Mouse (Mus musculus): ENCODE data around the gene Adam11. TPM values are rescaled to one million over a fixed set of nuclear protein-coding genes. Genes with fewer than 3 reads are reported as not detected.
"Not testable (repeated sequence)": the region's sequence is repeated elsewhere in the genome, so short reads cannot be mapped to it uniquely, and the experiment has no call there.

Adam11 gene
- total RNA-seq (2021) = 100 to 1,000 TPM; 130 to 149 TPM
- long read RNA-seq, full-length matches to known transcripts = 1 of 41 reads
- long read RNA-seq, partial matches to known transcripts = 1 of 41 reads
- long read RNA-seq, other reads (novel, unspliced or antisense) = 39 of 41 reads

DNA sequence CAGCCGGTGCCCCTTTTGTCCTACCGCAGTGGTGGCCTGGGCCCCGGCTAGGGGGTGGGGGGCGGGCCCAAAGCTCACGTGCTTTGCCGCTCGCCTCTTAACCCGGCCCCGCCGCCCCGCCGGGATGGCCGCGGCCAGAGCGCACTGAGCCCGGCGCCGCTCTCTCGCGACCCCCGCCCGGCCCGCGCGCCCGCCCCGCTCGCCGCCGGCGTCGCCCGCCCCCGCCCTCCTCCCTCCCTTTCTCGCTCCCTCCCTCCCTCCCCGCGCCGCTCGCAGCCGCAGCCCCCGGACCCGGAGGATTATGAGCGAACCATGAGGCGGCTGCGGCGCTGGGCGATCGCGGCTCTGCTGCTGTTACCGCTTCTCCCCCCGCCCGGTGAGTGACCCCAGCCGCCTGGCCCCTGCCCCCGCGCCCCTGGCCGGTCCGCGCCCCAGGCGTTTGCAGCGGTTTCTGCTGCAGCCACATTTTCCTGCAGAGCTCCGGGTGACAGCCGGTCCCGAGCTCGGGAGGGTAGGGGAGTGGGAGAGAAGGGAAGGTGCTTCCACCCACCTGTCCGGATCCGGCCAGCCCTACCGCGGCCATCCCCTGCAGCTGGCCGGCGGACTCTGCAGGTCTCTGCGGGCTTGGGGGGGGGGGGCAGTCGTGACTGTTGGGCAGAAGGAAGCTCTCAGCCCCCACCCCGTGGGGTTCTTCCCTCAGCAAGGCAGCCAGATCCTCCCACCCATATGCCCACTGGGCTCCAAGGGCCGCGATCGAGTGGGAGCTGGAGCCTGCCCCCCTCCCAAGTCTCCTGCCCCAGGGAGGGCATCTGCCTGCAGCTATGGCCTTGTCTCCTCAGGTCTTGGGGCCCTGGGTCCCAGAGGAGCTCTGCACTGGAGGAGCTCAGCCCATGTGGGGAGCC, at the start of gene Adam11:
Gene Adam11, plus strand, starts transcription at position 131 of the 902 bp plus-strand sequence.
- peak in 1 of 2 experiments; percentile 59 for DNase-seq (ENCODE audit: low spot score in 2 of 2)

DNA sequence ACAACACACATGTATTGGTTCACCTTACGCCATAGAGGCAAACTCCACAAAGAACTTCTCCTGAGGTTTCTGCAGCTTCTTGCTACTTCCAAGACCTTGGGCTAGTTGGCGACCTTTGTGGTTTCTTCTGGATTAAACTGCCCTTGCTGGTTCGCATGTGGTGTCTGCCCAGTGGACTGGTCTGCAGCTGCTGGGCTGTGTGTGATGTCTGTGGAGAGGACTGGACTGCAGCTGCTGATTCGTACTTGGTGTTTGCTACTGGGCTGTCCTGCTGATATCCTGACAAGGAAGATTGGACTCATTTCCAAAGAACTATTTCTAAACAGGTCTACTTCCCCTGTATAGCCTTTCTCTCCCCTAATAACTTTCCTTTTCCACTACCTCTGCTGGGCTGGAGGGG, 48.8 kb upstream of the Adam11 start:
- no peak for DNase-seq (ENCODE audit: low spot score in 2 of 2)

GRCm38 (mm10) chr11:102714578-102714977, 46.7 kb upstream of the Adam11 start:
- DNase-seq (ENCODE audit: low spot score in 2 of 2) = not testable (repeated sequence)

DNA sequence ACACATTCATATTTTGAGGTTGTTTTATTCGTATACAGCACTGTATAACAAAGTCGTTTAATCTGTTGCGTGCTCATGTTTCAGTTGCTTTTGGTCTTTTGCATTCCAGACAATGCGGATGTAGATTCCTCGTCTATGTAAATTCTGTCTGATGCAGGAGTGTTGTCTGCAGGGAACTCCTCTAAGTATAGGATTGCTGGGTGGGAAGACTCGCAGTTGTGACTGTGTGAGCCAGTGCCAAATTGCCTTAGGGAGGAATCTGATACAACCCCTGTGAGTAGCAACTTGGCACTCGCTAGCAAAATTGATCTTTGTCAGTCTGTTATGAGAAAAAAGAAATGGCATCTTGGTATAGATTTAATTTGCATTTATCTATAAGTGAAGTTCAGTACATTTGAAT, 45.1 kb upstream of the Adam11 start:
- no peak for DNase-seq (ENCODE audit: low spot score in 2 of 2)

DNA sequence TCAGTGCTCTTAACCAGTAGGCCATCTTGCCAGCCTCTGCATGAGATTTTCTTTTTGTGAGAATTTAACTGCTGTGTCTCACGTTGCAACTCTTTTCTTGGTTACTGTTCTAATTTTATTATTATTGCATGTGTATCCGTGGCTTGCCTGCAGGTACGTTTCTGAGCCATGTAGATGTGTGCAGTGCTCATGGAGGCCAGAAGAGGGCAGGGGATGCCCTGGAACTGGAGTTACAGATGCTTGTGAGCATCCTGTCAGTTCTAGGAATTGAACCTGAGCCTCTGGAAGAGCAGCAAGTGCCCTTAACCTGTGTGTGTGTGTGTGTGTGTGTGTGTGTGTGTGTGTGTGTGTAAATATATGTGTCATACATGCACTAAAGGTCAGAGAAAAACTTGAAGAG, 35.7 kb upstream of the Adam11 start:
- peak; percentile 39 to 41 for DNase-seq (ENCODE audit: low spot score in 2 of 2)

DNA sequence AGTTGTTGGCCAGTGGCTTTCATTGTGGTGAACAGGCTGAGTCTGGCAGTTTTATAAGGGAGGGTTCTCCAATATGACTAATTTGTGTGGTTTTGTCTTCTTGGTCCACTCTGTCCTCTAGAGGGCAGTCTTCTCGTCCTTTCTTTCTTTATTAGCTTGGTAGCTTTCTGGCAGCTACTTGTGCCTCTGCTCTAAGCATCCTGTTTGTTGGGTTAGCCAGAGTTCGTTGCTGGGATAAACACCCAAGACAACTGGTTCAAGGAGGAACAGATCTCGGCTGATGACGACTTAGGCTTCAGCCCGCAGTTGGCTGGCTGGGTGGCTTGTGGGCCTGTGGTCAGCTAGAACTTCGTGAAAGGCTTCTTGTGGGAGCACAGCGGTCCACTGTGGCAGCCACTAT, 32.6 kb upstream of the Adam11 start:
- DNase-seq (ENCODE audit: low spot score in 2 of 2) = peak; percentile 36 to 51

- DNase-seq (ENCODE audit: low spot score in 2 of 2) = no peak
Observed at GRCm38 (mm10) chr11:102729835-102730234, 31.4 kb upstream of the Adam11 start.

DNA sequence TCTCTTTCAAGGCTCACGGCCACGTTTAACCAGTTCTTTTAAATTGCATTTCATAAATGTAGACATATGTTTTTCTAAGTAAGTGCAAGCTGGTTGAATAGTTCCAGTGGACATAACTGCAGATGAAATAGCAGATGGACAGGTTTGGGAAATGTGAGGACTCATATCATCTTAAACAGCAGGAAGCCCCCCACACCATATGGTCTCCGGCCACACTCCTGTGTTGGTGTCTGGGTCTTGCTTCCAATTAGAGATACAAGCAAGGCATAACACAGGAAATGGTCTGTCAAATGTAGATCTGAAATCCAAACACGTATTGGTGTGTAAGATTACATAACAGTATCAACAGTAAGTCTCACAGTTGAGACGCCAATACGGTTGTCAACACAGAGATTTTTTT, 29.9 kb upstream of the Adam11 start:
- no peak for DNase-seq (ENCODE audit: low spot score in 2 of 2)

DNA sequence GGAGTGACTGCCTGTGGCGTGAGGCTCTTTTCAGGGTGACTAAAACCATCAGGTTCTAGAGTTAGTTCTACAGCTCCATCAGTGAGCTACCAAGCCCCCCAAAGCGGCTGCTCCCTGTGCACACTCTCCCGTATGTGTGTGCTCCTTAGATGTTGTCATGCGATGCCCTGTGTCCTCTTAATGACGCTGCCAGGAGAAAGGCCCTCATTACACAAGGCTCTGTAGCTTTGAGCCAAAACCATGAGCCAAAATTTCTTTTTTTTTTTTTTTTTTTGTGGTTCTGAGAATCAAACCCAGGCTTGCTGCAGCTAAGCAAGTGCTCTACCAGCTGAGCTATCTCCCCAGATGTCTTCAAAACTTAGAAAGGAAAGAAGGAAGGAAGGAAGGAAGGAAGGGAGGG, 28.1 kb upstream of the Adam11 start:
- no peak for DNase-seq (ENCODE audit: low spot score in 2 of 2)

DNA sequence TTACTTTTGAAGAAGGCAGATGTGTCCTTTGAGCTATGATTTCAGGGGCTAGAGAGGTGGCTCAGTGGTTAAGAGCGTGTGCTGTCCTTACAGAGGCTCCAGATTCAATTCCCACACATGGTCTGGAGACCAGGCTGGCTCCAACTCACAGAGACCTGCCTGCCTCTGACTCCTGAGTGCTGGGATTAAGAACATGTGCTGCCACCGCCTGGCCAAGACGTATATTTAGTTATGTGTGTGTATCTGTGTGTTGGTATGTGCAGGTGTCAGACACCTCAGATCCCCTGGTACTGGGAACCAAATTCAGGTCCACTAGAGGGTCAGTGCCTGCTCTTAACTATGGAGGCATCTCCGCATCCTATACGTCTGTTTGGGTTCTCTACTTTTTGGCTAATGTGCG, 26.3 kb upstream of the Adam11 start:
- DNase-seq (ENCODE audit: low spot score in 2 of 2) = no peak

DNA sequence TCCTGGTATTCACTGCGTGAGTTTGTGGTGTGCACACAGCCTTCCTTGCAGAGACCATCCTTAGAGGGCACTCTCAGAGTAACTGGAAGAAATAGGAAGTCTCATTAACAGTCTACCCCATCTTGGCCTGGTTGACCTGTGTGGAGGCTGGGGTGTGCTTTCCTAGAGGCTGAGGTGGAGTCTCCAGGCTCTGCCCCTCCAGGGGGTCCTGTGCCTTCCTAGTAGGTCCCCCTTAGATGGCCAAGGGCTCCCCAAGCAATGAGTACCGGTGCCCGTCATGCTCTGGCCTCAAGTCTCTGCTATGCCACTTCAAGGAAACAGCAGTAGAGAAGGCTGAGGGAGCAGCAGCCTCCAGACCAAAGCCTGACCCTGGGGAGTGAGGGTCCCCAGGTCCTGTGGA, 23.2 kb upstream of the Adam11 start:
- DNase-seq (ENCODE audit: low spot score in 2 of 2) = no peak

DNA sequence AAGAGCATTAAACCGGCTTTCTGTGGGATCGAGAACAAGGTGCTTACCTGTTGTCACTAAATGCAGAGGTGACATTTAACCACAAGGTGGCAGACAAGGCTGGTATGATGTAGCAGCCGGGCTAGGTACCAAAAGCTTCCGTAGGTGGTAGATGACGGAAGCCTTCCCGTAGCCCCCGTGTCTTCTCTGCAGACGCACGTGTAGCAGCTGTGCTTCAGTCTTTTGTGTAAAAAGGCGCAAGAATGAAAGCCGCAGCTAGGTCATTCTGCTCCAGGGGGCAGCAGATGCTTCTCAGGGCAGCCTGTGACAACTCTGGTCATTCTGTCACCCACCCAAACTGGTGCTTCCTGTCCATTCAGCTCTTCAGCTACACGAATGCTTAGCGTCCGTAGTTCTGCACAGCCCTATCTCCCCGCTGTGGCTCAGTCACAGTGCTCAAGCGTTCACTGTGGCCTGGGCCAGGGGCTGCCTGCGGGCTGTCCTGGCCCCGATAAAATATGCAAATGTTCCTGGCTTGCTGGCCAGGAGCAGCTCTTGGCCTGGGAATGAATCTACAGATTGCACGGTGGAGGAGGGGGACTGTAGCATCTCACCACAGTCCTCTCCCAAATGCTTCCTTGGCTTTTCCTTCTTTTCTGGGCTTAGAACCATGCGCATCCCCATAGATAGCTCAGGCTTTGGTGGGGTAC, 21.8 kb upstream of the Adam11 start:
- DNase-seq (ENCODE audit: low spot score in 2 of 2) = peak; percentile 67 to 77

DNA sequence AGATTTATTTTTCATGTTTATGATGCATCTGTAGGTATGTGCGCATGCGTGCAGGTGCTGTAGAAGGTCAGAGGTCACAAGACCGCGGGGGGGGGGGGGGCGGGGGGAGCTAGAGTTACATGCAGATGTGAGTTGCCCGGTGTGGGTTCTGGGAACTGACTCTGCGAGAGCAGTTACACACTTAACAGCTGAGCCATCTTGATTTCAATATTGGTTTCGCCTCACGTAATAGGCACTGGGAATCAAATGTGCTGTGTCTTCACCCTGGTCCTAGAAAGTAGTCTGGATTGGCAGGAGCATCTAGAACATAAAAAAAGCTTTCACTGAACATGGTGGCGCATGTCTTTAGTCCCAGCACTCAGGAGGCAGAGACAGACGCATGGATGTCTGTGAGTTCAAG, 20.6 kb upstream of the Adam11 start:
- no peak for DNase-seq (ENCODE audit: low spot score in 2 of 2)

DNA sequence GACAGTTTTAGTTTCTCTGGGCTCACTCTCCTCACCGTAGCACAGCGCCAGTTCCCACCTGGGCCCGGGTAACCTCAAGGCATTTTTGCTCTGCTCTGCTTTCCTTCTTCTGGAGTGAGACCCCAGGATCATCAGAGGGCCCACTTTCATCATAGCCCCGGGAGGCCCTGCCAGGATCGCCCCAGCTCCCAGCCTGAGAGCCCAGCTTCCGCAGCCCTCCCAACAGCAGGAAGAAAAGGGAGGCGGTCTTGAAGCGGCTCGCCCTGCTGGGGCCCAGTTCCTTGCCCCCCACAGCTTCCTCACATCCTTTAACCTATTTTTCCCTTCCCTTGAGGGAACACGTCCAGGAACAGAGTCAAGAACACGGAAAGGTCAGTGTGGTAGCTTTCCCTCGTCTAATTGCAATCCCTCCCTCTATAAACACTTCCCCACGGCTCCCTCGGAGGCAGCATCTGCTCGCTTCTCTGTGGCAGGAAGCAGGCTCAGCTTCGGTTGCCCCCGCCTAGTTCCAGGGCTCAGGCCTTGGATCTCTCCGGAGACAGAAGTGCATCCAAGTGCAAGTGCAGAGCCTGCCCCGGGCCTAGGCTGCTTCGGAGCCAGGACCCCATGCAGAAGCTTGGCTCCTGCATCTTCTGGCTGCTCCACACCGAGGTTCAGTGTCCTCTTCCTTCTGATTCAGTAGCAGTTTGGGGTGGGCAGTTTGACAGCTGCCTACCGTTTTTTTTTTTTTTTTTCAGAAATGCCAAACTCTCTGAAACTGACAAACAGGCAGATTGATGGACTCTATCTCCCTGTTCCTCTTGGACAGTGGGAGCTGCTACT, 19.9 kb upstream of the Adam11 start:
- DNase-seq (ENCODE audit: low spot score in 2 of 2) = peak; percentile 45 to 63

DNA sequence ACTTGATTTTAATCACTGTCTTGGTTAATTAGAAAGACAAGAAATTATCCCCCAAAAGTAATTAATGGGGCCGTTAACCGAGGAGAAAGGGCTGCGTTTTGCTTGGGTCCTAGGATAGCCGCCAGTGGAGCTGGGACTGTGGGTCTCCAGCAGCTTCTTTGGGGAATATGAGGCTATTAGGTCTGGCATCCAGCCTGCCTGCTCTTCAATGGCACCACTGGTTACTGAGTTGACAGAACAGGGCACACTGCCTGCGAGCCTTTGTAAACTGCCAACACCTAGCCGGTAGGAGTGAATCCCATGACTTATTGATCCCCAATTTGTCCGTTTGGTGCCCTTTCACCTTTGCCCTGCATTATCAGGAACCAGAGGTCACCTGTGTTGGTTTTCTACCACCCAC, 19.2 kb upstream of the Adam11 start:
- peak in 1 of 2 experiments; percentile 55 for DNase-seq (ENCODE audit: low spot score in 2 of 2)

DNA sequence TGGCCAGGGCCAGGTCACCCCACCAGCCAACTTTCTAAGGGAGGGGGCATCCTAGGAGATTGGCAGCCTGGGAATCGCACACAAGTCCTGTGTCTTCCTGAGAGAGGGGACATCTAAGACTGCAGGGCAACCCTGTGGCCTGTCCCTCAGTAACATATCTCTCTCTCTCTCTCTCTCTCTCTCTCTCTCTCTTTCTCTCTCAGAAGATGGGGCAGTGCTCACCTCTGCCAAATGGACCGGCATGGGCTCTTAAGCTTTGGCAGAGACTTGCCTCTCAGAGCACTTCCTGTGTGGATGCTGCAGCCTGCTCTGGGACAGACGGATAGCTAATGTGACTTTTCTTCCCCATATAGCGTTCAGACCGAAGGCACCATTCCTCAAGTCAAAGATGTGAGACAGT, 18.4 kb upstream of the Adam11 start:
- DNase-seq (ENCODE audit: low spot score in 2 of 2) = no peak

DNA sequence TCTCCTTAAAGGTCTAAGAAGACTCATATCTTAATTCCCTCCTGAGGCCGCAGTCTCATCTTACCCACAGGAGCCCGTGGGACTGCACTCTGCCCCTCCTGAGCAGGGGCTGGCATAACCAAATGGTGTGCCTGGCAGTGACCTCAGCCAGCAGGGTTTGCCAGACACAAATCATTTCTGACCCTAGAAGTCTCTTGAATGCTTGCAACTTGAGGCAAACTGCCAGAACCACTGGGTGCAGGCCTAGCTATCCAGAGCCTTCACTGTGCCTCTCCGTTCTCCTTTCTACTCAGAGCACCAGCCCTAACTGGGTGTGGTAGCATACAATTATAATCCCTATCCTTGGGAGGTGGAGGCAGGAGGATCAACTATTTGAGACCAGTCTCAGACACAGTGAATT, 16.5 kb upstream of the Adam11 start:
- no peak for DNase-seq (ENCODE audit: low spot score in 2 of 2)

- DNase-seq (ENCODE audit: low spot score in 2 of 2) = no peak
Observed at GRCm38 (mm10) chr11:102747866-102748265, 13.4 kb upstream of the Adam11 start.

DNA sequence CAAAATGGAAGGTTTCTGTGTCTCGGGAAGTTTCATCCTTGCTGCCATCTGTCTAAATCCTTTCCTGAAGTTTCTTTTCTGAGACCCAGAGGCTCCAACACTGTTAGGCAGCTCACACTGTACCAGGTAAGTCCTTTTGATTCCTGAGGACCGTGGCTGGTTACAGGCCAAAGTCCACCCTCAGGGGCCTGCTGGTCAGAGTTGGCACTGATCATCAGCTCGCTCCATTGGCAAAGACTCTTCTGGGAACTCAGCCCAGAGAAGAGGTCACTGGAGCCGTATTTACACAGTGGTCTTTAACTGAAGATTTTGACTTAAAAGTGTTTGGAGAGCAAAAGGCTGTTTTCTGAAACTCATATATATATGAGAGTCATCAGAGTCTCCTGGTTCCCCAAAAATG, 12.9 kb upstream of the Adam11 start:
- no peak for DNase-seq (ENCODE audit: low spot score in 2 of 2)

DNA sequence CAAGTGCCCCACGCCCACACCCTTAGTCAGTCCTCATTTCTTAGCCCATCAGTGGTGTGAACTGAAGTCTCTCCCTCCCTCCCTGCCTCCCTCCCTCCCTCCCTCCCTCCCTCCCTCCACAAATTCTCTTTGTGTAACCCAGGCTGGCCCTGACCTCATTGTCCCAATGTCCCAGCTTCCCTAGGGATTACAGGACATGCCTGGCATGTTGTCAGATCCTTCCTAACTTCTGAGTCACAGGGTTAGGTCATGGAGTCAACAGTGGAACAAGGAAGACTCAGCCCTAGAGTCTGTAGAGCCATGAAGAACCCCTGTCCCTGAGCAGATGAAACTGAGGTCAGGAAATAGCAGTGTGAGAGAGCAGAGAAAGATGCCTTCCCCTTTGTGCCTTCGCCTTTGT, 11.5 kb upstream of the Adam11 start:
- no peak for DNase-seq (ENCODE audit: low spot score in 2 of 2)

- DNase-seq (ENCODE audit: low spot score in 2 of 2) = peak in 1 of 2 experiments; percentile 25
Observed at GRCm38 (mm10) chr11:102752896-102753590, 8.2 kb upstream of the Adam11 start.

All from layer of hippocampus, postnatal 10 days (tissue).